In the genomic region with DNA sequence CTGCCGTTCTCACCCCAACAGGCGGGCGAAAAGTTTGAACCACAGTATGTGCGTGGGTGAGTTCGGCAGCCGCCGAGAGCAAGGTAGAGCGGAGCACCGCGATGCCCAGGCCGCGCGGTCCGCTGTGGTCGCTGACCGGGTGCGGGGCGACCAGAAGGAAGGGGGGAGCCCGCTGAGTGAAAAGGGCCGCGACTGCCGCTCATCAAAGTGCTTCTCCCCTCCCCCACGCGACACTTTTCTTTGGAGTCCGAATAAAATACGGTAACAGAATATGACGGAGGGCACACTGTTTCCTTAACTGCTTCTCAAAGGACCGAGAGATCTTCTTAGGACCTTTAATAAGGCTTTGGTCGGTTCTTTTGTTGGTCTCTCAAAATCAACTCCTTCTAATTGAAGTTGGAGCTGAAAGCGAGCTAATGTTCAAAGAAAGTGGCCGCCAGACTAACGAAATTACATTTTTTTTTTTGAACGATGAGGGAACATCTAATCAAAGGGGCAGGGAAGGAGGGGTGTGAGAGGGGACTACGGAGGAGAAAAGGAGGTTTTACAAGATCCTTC, we compare ENCODE assay signal across 8 mouse cellular contexts. TPM values are rescaled to one million over a fixed set of nuclear protein-coding genes. Genes with fewer than 3 reads are reported as not detected.
DNase-seq lines count a peak whose midpoint lies in the region; ATAC-seq and TF ChIP-seq lines count a peak whose summit lies in the region.

A gene (minus strand): TSS at position 115 of the 558 bp plus-strand sequence.

- 1% methylated on average over 34 of the region's 34 CpGs for WGBS in heart, postnatal 0 days
- under 1% methylated on average over 34 of the region's 34 CpGs for WGBS in limb, embryonic 11.5 days
- under 1% methylated on average over 34 of the region's 34 CpGs for WGBS in neural tube, embryonic 12.5 days

- H3K36me3 ChIP-seq in heart, postnatal 0 days (replicated peaks; ENCODE audit: control insufficient read depth, insufficient read depth, low read length): peaks cover 20% of the 10 kb centered on the region
- no peaks in the 10 kb centered on the region for H3K36me3 ChIP-seq in limb, embryonic 11.5 days (ENCODE audit: control insufficient read depth, insufficient read depth, low read length)
- no peaks in the 10 kb centered on the region for H3K36me3 ChIP-seq in neural tube, embryonic 12.5 days

- H3K9ac ChIP-seq in heart, postnatal 0 days (replicated peaks; ENCODE audit: low read depth, low read length): peak within 1 kb of the TSS; percentile 42; the same call in 1 of the 2 replicates
- H3K9ac ChIP-seq in limb, embryonic 11.5 days (ENCODE audit: low read length): peak within 1 kb of the TSS; percentile 40
- peak within 1 kb of the TSS; percentile 42; the same call in 1 of the 2 replicates for H3K9ac ChIP-seq in neural tube, embryonic 12.5 days

- H3K9me3 ChIP-seq in heart, postnatal 0 days (replicated peaks; ENCODE audit: control insufficient read depth, low read length): no peaks in the 10 kb centered on the region
- H3K9me3 ChIP-seq in limb, embryonic 11.5 days (ENCODE audit: control insufficient read depth, low read length): no peaks in the 10 kb centered on the region
- no peaks in the 10 kb centered on the region for H3K9me3 ChIP-seq in neural tube, embryonic 12.5 days

- DNase-seq in frontal cortex, postnatal 14 days (ENCODE audit: low spot score in 2 of 2): peak; percentile 13 to 16
- DNase-seq in B cell, adult 2 months: peak; percentile 34 to 51
- DNase-seq in embryo, embryonic 10.5 days (ENCODE audit: low spot score): peak; percentile 82
- DNase-seq in heart, postnatal 0 days (ENCODE audit: low spot score): no peak
- peak; percentile 65 for DNase-seq in limb, embryonic 11.5 days (ENCODE audit: low spot score)
- DNase-seq in adipocyte (ENCODE audit: low spot score): no peak

- no peak for TF ChIP-seq EP300 in heart, postnatal 0 days (IDR thresholded peaks at IDR 0.05; ENCODE audit: low read depth)

- H3K4me2 ChIP-seq in heart, postnatal 0 days (ENCODE audit: low read depth, low read length): peak within 1 kb of the TSS; percentile 98
- peak within 1 kb of the TSS; percentile 93 for H3K4me2 ChIP-seq in limb, embryonic 11.5 days (ENCODE audit: low read depth, severe bottlenecking)
- H3K4me2 ChIP-seq in neural tube, embryonic 12.5 days (replicated peaks): peak within 1 kb of the TSS; percentile 83

- peak within 1 kb of the TSS; percentile 67 for H3K4me3 ChIP-seq in heart, postnatal 0 days (ENCODE audit: low read depth, low read length)
- peak within 1 kb of the TSS; percentile 57 for H3K4me3 ChIP-seq in limb, embryonic 11.5 days (ENCODE audit: low read depth, low read length)
- peak within 1 kb of the TSS; percentile 43 for H3K4me3 ChIP-seq in neural tube, embryonic 12.5 days

- peaks cover 87% of the 10 kb centered on the region for H3K27me3 ChIP-seq in heart, postnatal 0 days (ENCODE audit: control insufficient read depth, insufficient read depth, low read length)
- H3K27me3 ChIP-seq in limb, embryonic 11.5 days (ENCODE audit: control insufficient read depth, insufficient read depth, low read length): peaks cover 86% of the 10 kb centered on the region
- peaks cover 97% of the 10 kb centered on the region for H3K27me3 ChIP-seq in neural tube, embryonic 12.5 days (replicated peaks)

- no peak within 1 kb of the TSS for H3K27ac ChIP-seq in heart, postnatal 0 days (ENCODE audit: low read depth)
- no peak within 1 kb of the TSS for H3K27ac ChIP-seq in limb, embryonic 11.5 days (replicated peaks; ENCODE audit: low read depth, low read length)
- H3K27ac ChIP-seq in neural tube, embryonic 12.5 days: no peak within 1 kb of the TSS

- H3K4me1 ChIP-seq in heart, postnatal 0 days (ENCODE audit: control insufficient read depth, insufficient read depth): 0 out of 2 replicates have a peak, but pooled peaks cover 11% of the 10 kb centered on the region
- peaks cover 9% of the 10 kb centered on the region for H3K4me1 ChIP-seq in limb, embryonic 11.5 days (ENCODE audit: control insufficient read depth, insufficient read depth, low read length)
- H3K4me1 ChIP-seq in neural tube, embryonic 12.5 days: peaks cover 37% of the 10 kb centered on the region

- TF ChIP-seq CTCF in heart, postnatal 0 days (IDR thresholded peaks at IDR 0.05; ENCODE audit: low read depth): no peak

- ATAC-seq in frontal cortex, adult (ENCODE audit: low TSS enrichment): no peak
- no peak for ATAC-seq in heart, postnatal 0 days (ENCODE audit: insufficient read depth, low read depth)
- no peak for ATAC-seq in limb, embryonic 11.5 days (ENCODE audit: insufficient number of reproducible peaks, low FRiP score, low TSS enrichment, low read depth)
- no peak for ATAC-seq in neural tube, embryonic 12.5 days (ENCODE audit: low FRiP score, low read depth)

RNA-seq across cellular contexts. Expression of the gene that starts here (rescaled TPM):
- not detected in 2 replicates for total RNA-seq in heart, postnatal 0 days (2014; rRNA removed; ENCODE audit: low replicate concordance)
- polyA plus RNA-seq in heart, postnatal 0 days (2015; fragmentation: Nextera tagmentation; extraction: Ambion mirVana): 0.04 and 0.05 TPM in 2 replicates
- polyA plus RNA-seq in limb, embryonic 11.5 days (2014; fragmentation: Nextera tagmentation; extraction: Ambion mirVana): 0.24 and 0.39 TPM in 2 replicates
- polyA plus RNA-seq in neural tube, embryonic 12.5 days (2016; fragmentation: Nextera tagmentation; extraction: Ambion mirVana): not detected in 2 replicates

Comparison
In these comparisons a context has a peak if more than half of its experiments do, and no peak if none do; other contexts are left out.
1. Peak in DNase-seq, H3K4me3 ChIP-seq, H3K9ac ChIP-seq and H3K4me2 ChIP-seq in limb, embryonic 11.5 days; RNA of the gene not detected or under 1 TPM.
2. DNase-seq: peak in frontal cortex, postnatal 14 days (2 of 2), B cell, adult 2 months (2 of 2) and embryo, embryonic 10.5 days (single experiment); none in heart, postnatal 0 days (single experiment) and adipocyte (single experiment).
3. Peak in every context shown above with its lines, with median percentiles within 50 percentile points of each other: H3K4me2 ChIP-seq, H3K4me3 ChIP-seq and H3K9ac ChIP-seq.